Mouse (Mus musculus) brain, embryonic 18.5 days (tissue): ENCODE data around the gene Serpina3j.
"Not testable (repeated sequence)": the region's sequence is repeated elsewhere in the genome, so short reads cannot be mapped to it uniquely, and the experiment has no call there.

Experiments
- DNase-seq: peaks from one replicate; pipeline ENCODE4 v3.0.0-alpha.2; 2012; ENCODE audit warnings: low read depth, low spot score

Gene Serpina3j

DNA sequence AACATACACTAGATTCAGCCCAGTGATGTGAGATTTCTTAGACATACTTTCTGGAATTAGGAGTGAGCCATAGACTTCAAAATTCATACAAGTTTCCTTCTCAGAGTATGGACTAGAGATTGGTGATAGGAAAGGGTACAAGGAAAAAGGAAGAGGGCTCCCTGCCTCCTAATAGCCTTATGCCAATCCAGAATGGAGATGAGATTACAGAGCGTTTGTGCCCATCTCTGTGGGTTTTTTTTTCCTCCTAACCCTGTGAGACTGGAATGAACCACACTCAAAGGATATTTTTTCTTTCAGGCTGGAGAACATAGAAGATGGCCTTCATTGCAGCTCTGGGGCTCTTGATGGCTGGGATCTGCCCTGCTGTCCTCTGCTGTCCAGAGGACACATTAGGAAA is at the start of gene Serpina3j:
Gene Serpina3j, plus strand, starts transcription at position 301 of the 400 bp plus-strand sequence.
- no peak for DNase-seq

DNA sequence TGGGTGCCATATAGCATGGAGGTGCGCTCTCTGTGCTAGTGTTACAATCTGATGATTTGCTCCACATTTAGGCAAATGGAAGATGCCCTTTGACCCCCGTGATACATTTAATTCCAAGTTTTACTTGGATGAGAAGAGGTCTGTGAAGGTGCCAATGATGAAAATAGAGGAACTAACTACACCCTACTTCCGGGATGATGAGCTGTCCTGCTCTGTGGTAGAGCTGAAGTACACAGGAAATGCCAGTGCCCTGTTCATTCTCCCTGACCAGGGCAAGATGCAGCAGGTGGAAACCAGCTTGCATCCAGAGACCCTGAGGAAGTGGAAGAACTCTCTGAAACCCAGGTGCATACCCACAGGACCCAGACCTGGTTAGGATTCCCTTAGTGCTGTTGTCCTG is 48.0 kb upstream of the Serpina3j start:
- DNase-seq: no peak

DNA sequence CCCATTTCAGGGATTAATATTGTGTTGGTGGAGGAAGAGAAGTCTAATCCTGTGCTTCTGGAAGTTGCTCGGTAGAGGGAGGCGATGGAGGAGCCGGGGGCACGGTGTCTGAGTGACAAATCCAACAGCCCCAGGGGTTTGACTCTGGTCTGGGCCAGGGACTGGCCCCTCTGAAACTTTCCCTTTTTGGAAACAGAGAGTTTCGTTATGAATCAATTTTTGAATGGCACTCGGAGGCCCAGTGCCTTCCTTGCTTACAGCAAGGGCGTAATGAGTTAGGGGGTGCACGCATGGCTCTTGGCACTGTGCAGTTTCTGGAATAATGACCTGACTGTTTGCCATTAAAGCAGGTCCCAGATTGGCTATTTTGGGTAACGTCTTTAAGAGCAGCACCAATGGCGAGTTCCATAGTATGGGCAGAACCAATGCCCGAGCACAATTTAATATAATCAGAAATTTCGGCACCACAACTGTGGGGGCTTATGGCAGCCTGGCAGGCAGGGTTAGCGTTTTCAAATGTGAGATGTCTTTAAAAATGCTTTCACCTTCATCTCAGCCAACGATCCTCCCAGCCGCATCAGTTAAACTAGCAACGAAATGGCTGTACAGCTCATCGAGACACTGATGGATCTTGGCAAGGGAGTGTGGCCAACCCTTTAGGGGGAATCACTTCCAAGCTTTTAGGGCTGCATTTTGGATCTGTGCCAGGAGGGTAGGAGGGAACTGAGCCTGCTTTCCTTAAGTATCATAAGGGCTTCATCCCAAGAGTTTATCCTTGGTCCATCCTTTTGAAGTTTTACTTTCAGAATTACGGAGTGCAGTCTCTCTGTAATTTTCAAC is 35.9 kb upstream of the Serpina3j start:
- DNase-seq: no peak

DNA sequence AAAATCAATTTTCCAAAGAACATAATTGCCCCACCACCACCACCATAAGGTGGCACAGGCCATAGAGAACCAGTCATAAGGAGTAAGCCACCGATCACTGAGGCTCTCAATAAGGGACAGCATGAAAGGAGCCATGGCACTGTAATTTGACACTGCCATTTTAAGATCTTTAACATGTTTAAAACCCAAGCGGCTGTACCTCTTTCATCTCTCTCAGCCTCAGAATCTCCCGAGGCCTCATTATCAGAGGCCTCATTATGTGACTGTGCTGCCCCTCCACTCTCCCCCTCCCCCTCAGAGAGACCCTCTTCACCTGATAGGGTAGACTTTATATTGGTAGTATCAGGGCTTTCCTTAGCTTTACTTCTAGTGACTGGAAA is 35.3 kb upstream of the Serpina3j start:
- DNase-seq: no peak

DNA sequence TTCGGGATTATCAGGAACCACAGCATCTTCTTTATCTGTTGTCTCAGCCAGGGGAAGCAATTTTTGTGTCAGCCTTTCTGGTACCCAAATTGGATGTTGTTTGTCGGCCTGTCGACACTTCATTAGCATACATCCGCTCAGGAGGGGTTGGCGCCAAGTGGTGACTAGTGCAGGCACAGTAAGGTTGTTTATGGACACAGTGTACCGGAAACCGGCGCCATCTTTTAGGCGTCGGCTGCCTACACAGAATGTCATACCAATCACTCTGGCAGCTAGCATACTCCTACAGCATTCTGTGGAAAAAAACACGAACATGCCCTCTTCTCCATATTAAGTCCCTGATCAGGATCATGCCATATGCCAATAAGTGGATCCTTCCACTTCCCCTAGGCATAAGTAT is 31.0 kb upstream of the Serpina3j start:
- DNase-seq: no peak

DNA sequence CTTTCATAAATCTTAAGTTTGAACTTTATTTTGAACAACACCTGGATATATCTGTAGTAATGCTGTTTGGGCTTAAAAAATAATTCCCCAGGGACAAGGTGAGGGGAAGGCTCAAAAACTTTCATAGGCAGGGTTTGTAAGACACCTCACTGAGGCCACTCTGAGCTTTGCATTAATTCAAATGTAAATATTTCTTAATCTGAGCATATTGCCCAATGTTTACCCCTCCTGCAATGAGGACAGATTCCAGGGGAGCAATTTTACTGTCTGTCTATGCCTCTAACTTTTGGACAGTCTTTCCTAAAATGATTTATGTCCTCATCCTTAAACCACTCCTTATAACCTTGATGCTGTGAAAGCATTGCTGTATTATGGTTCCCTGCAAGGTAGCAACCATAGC is 26.0 kb upstream of the Serpina3j start:
- no peak for DNase-seq

DNA sequence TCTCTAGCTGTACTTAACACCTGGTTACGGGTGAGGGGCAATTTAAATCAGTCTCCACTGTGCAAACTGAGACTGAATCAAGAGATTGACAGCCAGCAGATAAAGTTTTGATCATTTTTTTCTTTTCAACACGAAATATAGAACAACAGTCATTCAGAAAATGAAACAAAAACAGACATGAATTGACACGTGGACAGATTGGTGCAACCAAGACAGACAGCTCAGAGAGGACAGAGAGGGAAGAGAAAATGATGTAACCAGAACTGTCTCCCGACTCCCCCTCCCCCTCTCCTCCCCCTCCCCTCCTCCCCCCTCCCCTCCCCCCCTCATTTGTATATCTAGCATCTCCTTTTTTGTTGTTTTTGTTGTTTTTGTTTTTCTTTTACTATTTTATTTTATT is 24.5 kb upstream of the Serpina3j start:
- DNase-seq: no peak

DNA sequence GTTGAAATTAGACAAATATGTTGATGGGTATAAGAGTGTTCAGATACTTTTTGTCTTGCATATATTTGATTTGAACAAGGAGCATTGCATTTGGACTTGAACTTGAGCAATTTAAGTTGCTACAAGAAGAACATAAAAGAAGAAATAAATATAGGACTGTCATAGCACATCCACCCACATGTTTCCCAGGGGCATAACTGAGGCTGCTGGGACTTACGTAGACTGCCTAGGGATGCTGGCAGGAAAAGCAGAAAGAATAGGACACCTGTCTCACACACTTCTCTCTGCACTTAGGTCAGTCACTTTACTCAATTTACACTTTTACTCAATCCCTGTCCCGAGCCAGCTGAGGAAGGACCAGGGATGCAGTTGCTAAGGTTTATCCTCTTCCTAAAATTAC is 20.4 kb upstream of the Serpina3j start:
- DNase-seq: no peak

DNA sequence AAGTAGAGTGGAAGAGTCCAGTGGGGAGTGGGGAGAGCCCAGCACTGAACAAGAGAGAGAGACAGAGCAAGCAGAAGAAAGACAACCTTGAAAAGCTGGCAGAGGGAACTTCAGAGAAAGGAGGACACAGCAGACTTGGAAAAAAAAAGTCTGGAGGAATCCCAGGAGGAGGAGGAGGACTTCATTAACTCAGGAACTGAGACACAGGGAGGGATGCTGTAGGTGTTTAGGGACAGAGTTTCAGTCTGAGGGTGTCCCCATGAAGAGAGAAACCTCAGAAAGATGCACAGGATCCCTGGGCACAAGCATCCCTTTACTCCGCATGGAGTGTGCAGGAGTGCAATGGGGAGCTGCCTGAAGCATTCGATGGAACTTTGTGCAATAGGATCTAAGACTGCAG is 16.3 kb upstream of the Serpina3j start:
- DNase-seq: no peak

DNA sequence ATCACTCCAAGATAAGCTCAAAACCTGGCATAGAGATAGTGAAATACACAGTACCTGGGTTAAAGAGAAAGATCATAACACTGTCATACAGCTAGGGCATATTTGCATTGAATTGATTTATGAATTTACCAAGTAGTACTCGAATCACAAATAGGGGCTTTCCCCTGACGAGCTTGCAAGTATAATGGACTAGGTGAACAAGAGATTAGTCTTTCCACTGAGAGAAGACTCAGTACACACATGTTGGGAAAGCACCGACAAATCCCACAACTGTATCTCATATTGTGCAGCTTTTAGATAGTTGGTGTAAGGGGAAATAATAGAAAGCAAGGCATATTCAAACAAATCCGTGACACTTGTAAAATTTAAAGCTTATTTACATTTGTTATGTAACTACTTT is 8.4 kb upstream of the Serpina3j start:
- DNase-seq: no peak

DNA sequence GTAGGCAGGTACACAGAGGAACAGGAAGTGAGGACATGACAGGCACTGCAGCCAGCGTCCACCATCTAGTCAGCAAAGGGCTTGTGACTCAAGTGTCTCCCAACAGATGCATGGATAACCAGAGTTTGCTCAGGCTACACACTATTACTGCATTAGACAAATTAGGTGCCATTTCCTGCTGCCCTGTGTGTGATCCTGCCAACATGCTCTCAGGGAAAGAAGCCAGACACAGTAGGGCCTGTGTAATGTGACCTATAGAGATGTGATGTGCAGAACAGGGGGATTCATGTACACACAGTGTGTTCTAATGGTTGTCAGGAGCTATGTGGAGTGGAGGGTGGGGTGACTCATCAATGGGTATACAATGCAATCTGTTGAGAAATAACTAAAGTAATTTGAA is 8.1 kb downstream of the Serpina3j start:
- DNase-seq: no peak

DNA sequence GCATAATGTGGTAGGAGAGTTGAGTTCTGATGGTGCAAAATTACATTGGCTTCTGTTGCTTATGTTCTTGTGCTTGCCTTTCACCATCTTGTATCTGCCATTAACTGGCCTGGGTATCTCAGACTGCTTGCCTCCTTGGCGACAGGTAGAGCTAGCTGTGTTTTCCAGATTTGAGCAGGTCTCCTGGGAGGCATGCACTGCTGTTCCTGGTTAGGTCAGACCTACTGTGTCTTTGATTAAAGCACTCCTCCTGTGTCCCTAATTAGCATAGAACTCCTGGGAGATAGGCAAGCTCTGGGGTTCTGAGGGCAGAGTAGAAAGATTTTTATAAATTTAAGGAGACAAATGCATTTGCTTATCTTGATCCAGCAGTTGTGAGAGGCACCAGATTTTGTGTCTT is 17.3 kb downstream of the Serpina3j start:
- no peak for DNase-seq

DNA sequence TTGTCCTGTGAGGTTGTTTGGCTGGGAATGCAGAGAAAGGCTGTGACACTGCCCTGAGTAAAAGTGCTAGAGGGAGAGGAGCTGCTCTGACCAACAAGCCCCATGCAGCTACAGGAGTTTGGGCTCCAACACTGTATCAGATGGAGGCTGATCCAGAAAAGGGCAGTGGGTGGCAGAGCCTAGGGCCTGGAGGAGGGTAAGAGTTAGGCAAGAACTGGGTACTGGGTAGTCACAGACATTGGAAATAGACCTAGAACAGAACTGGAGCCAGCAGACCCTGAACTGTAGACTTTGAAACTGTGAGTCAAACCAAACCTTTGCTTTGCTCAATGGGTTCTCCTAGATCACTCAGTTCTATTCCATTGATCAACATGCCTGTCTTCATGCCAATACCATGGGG is 22.5 kb downstream of the Serpina3j start:
- not testable (repeated sequence) for DNase-seq

DNA sequence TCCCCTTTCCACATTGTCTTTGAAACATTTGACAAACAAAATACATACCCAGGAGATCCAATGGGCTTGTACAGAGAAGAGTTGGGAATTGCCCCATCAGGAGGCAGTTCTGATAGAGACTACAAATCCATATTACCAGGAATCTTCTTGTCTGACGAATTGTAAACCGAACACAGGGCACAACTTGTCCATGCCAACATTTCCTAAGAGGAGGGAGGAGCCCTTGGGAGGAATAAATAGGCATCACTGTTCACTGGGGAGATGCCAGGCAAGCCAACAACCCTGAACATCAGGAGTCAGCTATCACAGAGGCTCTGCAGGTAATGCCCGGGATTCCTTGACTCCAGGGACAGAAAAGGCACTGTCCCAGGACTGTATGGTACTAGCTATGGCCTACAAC is 23.9 kb downstream of the Serpina3j start, which contains the start of the genes Serpina3k and Serpina3m:
Gene Serpina3k, plus strand, starts transcription at position 261 of the 400 bp plus-strand sequence.
Gene Serpina3m, plus strand, starts transcription at position 261 of the 400 bp plus-strand sequence.
- DNase-seq: not testable (repeated sequence)

DNA sequence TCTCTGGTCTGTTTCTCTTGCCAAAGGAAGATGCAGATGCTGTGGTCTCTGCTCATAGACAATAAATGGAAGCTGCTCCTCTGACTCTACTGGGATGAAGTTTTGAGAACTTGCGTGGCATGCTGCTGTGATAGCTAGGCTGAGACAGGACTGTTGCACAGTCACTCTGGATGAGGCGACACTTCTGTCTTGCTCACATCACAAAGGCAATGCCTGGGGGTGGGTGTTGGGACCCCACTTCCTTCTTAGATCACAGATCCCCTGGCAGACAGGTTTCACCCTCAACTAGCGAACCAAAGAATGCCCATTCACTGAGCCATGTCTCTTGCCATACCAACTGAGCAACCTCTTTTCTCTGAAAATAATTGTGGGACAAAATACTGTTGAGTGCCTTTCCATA is 24.4 kb downstream of the Serpina3j start:
- DNase-seq: no peak

DNA sequence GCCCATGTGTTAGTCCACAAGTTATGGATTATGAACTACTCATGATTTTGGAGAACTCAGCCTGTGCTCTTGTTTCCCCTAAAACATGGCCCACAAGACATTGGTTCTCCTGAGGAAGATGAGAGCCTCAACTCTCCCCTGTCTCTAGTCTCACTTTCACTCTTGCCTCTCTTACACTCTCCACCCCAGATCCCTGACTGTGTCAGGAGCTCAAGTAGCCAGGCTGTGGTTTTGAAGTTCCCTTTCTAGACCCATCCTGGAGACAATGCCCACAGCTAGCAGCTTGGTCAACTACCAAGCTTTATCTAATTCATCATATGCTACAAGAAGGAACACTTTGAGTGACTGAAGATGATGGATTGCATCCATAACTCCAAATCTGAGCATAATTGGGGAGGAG is 28.1 kb downstream of the Serpina3j start:
- DNase-seq: not testable (repeated sequence)

DNA sequence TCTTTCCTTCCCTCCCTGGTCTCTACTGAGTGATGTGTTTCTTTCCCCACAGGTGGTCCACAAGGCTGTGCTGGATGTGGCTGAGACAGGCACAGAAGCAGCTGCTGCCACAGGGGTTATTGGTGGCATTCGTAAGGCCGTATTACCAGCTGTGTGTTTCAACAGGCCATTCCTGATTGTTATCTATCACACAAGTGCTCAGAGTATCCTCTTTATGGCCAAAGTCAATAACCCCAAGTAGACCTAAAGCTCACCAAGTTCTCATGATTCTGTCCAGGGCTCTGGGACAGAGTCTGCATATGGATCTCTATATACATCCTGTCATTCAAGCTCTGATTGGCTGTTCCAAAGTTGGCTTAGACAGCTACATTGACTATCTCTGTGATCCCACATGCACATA is 30.8 kb downstream of the Serpina3j start:
- DNase-seq: no peak

DNA sequence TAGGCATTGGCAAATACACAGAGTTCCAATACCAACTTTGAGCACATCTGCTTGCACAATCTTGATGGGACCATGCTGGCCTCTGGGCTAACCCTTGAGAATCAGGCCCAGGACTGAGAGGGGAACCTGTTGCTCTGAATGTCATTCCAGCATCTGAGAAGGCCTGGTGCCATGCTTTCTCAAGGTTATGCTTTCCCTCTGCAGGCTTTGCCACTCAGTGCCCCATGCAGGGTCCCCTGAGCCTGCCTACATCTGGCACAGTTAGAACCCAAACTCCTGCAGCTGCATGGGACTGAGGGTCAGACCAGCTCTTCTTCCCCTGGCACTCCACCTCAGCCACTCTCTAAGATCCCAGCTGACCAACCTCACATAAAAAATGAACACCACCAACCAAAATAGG is 31.4 kb downstream of the Serpina3j start:
- no peak for DNase-seq

DNA sequence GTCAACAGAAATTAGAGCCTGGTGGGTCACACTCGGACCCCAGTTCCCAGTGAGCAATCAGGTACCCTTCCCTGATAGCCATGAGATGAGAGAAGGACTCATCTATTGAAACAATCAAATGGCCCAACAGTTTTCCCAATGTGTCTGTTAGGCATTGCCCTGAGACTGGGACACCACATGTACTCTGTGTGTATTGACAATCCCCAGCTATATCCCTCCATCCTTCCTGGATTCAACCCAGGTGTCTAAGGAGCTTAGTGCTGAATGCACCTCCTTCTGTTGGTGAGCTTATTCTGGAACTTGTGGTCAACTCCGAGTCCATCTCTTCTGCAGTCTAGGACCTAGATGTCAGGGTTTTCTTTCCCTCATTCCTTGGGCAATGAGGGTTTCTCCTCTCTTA is 32.7 kb downstream of the Serpina3j start:
- DNase-seq: no peak

DNA sequence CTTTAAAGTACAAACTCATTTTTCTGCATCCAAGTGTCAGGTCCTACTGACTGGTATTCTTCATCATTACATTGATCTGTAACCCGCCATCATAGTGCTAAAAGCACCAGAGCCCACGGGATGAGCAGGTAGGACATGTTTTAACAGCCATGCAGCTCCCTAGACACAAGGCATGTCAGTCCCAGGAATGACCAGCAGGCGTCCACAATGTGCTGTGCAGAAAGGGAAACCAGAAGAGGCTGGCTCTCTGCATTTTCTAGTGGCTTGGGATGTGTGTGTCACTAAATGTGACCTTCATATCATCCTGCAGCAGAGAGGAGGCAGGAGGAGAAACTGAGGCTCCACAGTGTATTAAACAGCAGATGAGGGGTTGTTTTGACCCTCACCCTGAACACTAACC is 37.5 kb downstream of the Serpina3j start:
- DNase-seq: not testable (repeated sequence)

DNA sequence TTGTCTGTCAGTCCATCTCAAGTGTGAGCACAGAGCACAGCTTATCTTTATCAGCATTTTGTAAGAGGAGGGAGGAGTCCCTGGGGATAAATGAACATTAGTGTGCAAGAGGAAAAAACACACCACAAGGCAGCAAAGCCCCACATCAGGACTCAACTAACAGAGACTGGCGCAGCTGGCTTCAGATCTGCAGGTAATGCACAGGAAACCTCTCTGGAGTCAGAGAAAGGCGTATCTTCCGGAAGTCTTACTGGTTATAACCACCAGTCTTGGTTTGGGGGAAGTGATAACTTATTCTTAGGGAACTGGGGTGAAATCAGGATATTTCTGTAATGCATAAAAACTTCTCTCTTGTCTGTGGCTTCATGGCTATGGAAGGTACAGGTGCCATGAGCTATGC is 41.7 kb downstream of the Serpina3j start:
- no peak for DNase-seq

DNA sequence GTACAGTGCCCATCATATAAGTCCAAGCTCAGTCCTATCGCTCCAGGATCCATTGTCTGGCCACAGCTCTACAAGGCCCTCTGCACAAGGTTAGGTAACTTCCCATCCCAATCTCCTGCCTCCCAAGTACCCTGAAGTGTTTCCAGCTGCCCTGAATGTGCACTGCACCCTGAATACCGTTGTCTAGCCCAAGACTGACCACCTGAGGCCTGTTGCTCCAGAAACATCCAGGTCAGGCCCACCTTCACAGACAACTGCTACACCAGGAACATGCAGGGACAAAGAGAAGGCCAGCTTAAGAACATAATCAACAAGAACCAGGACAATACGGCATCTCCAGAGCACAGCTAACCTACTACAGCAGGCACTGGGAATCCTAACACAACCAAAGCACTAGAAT is 55.6 kb downstream of the Serpina3j start:
- no peak for DNase-seq
